Mouse (Mus musculus): ENCODE measurements around the gene Ttll1.
"Not testable (repeated sequence)": the region's sequence is repeated elsewhere in the genome, so short reads cannot be mapped to it uniquely, and the experiment has no call there.

The Ttll1 gene

DNA sequence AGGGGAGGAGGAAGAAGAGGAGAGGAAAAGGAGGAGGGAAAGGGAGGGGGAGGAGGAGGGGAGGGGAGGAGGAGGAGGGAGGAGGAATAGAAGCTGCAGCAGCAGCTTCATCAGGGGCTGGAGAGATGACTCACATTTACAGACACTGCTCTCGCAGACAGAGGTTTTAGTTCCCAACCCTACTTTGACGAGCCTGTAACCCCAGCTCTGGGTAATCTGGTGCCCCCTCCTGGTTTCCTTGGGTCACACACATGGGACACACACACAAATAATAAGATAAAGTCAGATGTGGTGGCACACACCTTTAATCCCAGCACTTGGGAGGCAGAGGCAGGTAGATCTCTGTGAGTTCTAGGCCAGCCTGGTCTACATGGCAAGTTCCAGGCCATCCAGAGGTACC is 27.2 kb downstream of the Ttll1 start:
- peak in 1 of 2 experiments; percentile 35 for DNase-seq (ENCODE audit: low read depth in 1 of 2, low spot score in 2 of 2)

- DNase-seq (ENCODE audit: low read depth in 1 of 2, low spot score in 2 of 2), result no peak
Observed at GRCm38 (mm10) chr15:83482645-83483224, 28.0 kb downstream of the Ttll1 start.

DNA sequence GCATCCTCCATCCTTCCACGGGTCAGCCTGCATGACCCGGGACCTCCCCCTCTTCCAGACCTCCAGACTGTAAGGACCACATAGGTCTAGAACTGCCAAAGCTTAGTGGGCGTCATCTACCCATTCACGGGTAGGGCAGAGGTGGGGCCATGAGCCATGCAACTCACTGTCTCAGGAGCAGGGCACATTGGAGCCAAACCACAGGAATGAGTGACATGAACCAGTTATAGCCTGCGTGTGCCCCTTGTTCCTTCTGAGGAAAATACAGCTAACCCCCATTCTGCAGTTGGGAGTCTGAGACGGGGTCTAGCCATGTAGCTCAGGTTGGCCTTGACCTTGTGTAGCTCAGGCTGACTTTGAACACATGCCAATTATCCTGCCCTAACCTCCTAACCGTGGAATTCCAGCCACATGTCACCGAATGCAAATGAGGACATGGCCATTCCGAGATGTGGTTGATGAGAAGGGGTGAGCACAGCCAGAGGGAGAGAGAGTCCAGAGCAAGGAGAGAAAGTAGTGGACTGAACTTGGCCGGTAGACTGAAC is 29.4 kb downstream of the Ttll1 start:
- no peak for DNase-seq (ENCODE audit: low read depth in 1 of 2, low spot score in 2 of 2)

DNA sequence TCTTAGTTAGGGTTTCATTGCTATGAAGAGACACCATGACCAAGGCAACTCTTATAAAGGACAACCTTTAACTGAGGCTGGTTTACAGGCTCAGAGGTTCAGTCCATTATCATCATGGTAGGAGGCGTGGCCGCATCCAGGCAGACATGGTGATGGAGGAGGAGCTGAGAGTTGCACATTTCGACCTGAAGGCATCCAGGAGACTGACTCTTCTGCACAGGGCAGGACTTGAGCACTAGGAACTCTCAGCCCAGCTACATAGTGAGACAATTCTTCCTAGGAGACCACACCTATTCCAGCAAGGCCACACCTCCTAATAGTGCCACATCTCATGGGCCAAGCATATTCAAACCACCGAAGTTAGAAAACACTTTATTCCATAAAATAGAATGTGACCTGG is 30.9 kb downstream of the Ttll1 start:
- no peak for DNase-seq (ENCODE audit: low read depth in 1 of 2, low spot score in 2 of 2)

DNA sequence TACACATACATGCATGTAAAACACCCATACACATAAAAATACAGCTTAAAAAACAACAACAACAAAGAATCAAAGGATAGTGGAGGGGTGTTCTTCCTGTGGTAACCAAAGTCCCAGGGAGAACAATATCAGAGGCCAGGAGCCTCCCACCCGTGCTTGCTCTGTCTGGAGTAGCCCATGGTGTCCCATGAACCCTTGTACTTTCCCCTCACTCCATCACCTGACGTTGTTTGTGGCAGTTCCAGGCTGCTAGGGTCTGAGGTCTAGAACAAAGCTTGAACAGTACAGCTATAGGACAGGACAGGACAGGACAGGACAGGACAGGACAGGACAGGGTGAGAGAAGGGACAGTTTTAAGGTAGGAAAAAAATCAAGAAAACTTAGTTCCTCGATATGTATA is 32.6 kb downstream of the Ttll1 start:
- DNase-seq (ENCODE audit: low read depth in 1 of 2, low spot score in 2 of 2), result no peak

DNA sequence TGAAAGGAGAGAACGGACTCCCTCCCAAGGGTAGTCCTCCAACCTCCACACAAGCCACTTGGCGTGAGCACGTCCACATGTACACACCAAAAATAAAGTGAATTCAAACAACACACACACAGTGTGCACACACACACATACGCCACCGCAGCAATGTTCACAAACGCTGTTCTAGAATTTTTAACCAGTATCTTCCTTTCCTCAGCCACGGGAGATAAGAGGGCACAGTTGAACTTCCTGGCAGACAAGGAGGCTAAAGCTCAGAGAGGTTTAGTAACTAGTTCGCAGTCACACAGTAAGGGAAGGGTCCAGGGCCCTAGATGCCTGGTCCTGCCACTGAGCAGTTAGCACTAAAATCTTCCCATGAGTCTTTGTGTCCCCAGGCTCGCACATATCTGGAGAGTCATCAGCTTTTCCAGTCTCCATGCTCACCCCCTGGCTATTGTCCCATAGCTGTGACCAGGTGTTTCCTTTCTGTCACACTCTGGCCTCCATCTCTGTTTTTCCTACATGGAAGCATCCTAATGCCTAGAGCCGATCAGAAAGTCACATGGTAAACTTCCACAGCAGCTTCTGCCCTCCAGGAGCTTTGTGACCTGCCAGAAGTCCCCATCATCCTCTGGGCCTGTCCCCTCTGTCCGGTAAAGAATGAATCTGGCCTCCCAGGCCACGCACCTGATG is 34.0 kb downstream of the Ttll1 start:
- no peak for DNase-seq (ENCODE audit: low read depth in 1 of 2, low spot score in 2 of 2)

GRCm38 (mm10) chr15:83474466-83474836 is 36.2 kb downstream of the Ttll1 start:
- DNase-seq (ENCODE audit: low read depth in 1 of 2, low spot score in 2 of 2), result no peak

DNA sequence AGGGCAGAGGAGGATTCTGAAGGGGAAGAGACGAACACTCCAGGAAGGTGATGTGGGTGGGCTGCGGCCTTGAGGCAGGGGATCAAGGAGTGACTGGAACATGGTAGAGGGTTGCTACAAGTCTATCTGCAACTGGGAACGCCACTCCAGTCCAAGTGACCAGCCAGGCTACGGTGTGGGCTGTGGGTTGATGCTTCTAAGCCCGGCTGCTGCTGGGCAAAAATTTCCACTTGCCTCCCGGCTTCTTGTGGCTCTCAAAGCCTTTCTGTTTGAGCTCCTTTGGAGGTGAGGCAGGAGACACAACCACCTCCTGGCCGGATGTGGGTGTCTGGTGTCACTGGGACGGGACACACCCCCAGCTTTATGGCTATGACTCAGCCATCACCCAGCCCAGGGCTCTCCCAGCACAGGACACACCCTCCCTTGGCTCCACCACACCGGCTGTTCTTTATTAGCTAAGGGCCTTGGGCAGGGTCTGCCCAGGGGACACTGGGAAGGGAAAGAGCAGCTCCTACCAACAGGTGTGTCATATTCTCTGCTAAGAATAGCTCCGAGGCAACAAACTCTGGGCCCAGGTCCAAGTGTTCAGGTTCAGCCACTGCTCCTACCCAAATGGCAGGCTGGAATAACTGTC is 36.7 kb downstream of the Ttll1 start:
- DNase-seq (ENCODE audit: low read depth in 1 of 2, low spot score in 2 of 2), result peak; percentile 46 to 48

DNA sequence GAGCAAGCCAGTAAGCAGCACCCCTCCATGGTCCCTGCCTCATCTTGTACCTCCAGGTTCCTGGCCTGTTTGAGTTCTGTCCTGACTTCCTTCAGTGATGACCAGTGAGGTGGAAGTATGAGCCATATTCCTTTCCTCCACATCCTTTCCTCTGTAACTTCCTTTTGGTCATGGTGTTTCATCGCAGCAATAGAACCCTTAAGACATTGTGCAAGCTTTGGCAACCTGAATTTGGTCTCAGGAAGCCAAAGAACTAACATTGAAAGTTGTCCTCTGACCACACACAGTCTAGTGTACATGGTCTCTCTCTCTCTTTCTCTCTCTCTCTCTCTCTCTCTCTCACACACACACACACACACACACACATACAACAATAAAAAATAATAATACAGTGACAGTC is 37.4 kb downstream of the Ttll1 start:
- no peak for DNase-seq (ENCODE audit: low read depth in 1 of 2, low spot score in 2 of 2)

- DNase-seq (ENCODE audit: low read depth in 1 of 2, low spot score in 2 of 2), result no peak
Observed at GRCm38 (mm10) chr15:83471476-83471875, 39.2 kb downstream of the Ttll1 start.

GRCm38 (mm10) chr15:83470443-83470842 is 40.2 kb downstream of the Ttll1 start:
- no peak for DNase-seq (ENCODE audit: low read depth in 1 of 2, low spot score in 2 of 2)

- DNase-seq (ENCODE audit: low read depth in 1 of 2, low spot score in 2 of 2), result no peak
Observed at GRCm38 (mm10) chr15:83469279-83469821, 41.3 kb downstream of the Ttll1 start.

DNA sequence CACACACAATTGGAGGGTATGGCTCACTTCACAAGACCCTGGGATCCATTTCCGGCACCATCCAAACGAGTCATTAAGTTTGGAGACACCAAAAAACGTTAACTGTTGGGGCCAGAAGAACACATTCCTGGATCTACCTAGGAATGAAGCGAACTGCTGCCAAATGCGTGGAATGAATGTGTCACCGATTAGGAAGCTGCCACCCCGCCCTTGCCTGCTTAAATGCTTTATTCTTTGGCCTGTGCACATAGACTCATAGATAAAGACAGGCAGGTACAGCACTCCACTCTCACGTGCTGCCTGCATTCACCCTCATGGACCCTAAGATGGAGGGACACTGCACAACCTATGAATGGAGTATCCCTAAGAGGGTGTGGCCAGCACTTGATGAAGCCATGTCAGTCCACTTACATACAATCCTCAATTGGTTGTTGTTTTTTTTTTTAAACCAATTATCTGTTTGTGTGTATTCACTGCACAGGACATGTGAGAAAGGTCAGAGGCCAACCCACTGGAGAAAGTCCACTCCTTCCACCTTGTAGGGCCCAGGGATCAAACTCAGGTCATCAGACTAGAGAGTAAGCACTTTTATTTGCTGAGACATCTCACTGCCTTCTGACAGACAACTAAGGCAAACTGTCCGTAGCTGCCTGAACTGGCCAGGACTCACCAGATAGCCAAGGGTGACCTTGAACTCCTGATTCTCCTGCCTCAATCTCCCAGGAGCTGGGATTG is 43.3 kb downstream of the Ttll1 start:
- no peak for DNase-seq (ENCODE audit: low read depth in 1 of 2, low spot score in 2 of 2)

GRCm38 (mm10) chr15:83466331-83466730 is 44.4 kb downstream of the Ttll1 start:
- DNase-seq (ENCODE audit: low read depth in 1 of 2, low spot score in 2 of 2), result no peak

DNA sequence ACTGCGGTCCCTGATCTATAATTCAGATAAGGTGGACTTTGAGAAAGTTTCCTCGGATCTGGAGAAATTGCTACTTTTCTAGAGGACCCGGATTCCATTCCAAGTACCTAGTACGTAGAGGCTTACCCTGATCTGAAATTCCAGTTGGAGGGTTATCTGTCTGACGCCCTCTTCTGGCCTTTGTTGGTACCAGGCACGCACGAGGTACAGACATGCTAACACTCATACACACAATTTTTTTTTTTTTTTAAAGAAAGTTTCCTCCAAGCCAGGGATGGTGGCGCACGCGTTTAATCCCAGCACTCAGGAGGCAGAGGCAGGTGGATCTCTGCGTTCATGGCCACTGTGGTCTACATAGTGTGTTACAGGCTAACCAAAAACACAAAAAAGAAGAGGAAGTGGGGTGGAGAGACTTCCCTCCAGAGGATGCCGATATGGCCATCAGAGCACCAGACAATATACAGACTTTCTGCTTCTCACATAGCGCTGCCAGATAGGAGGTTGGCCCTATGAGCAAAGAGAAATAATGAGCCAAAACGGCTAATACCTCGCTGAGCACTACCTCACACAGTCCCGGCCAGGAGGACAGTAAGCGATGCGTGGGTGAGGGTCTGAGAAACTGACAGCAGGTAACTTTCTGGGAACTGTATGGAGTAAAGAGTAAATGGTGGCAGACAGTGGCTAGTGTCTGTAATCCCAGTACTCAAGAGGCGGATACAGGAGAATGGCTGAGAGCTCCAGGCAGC is 45.6 kb downstream of the Ttll1 start:
- DNase-seq (ENCODE audit: low read depth in 1 of 2, low spot score in 2 of 2), result no peak

DNA sequence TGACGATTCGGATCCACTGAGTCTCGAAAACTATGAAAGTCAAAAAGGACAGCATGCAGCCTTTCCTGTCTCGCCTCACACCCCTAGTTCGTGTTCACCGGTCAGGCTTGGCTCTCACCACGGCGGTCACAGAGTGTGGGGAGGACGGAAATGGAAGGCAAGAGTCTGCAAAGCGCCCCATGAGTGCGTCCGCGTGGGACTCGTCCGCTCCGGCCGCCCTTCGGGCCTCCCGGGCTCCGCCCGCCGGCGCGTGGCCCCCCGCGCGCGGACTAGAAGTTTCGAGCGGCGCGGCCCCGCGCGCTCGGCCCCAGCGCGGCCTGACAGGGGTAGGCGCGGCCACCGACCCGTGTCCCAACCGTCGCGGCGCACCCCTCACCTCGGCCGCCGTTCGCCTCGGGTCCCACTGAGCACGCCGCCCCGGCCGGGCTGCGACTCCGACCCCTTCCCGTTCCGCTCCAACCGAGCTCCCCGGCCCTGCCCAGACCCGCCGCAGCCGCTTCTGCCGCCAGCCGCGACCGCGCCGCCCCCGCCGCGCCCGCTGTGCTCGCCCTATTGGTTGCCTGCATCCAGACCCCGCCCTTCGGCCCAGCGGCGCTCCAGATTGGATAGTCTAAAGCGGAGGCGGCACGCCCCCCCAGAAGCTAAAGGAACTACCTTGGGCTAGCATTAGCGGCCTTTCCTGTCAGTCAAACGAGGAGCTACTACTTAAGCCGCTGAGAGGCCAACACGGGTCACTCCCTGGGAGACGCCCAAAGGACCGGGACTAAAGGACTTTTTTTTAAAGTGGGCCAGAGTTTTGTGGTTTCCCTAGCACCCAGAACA is 46.4 kb downstream of the Ttll1 start, which contains the start of gene Pacsin2:
Gene Pacsin2, minus strand, starts transcription at position 524 of the 822 bp plus-strand sequence.
- peak; percentile 95 to 98 for DNase-seq (ENCODE audit: low read depth in 1 of 2, low spot score in 2 of 2)

DNA sequence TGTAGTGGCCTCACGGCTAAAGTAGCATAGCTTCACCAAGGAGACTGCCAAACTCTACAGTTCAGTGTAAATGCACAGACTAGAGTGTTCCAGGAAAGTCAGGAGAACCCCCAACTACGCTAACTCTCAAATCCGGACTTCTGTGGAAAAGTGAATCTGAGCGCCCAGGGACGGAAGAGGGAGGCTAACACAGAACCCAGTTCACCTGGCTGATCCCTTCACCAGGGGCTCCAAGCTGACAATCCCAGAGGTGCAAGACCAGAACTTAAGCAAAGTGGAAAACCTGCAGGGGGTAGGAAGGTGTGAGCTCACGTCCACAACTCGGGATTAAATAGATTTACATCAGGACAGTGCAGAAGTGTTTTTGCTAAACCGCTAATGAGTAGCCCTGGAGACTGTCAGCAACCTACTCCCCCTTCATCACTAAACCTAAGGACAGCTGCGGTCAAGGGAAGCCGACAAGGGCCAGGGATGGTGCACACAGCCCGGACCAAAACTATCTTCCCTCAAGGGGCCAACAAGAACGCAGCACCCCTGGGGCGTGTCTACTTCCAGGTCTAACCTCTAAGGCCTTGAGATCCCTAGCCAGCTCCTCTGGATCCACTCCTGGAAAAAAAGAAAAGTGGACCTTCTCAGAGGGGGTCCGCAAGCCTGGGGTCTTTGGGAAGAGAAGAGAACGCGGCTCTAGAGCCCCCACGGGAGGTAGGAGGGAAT is 47.2 kb downstream of the Ttll1 start:
- DNase-seq (ENCODE audit: low read depth in 1 of 2, low spot score in 2 of 2), result no peak

GRCm38 (mm10) chr15:83462349-83462748 is 48.3 kb downstream of the Ttll1 start:
- not testable (repeated sequence) for DNase-seq (ENCODE audit: low read depth in 1 of 2, low spot score in 2 of 2)

DNA sequence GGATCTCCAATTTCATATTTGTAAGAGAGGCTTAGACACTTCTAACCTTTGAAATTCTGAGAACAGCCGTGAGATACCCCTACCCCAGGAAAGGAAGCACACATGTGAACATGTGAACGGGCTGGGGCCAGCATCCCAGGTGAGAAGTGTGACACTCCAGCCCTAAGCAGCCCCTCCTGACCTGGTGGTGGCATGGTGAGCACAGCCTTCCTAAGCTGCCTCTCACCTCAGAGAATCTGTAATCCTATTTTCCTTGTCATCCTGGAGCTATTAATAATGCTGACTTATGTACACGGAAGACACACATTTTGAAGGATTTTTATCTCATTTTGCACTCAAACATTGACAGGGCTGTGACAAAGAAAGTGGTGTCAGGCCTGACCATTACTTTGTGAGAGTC is 49.8 kb downstream of the Ttll1 start:
- no peak for DNase-seq (ENCODE audit: low read depth in 1 of 2, low spot score in 2 of 2)

Data from monocyte, adult 2 months (primary cell).